Mouse (Mus musculus): ENCODE results near the gene Eps8l1. TPM values are rescaled to one million over a fixed set of nuclear protein-coding genes. Genes with fewer than 3 reads are reported as not detected.
A peak's percentile ranks its signal among the peaks of the same experiment; 100 is the strongest.

Gene Eps8l1
- polyA plus RNA-seq, 1 experiment from 2014 or later = 13.6 TPM

- Histone ChIP-seq H3K27me3 (ENCODE audit: insufficient read depth, low read length) (no peaks in the 10 kb centered on the region), H3K27ac (ENCODE audit: low read depth) (no peak overlapping the region), H3K9ac (no peak overlapping the region), H3K36me3 (ENCODE audit: insufficient read depth) (peaks cover 59% of the 10 kb centered on the region), H3K4me3 (ENCODE audit: low read depth, low read length) (no peak overlapping the region), H3K9me3 (ENCODE audit: low read depth, low read length) (no peaks in the 10 kb centered on the region), H3K4me1 (ENCODE audit: insufficient read depth) (peaks cover 5% of the 10 kb centered on the region; the same call in 1 of the 2 replicates), H3K4me2 (no peak overlapping the region)
- no peak for ATAC-seq (ENCODE audit: insufficient read depth)
- no peak for DNase-seq
- WGBS = 75% methylated on average over 1 of the region's 1 CpGs
- TF ChIP-seq CTCF (IDR thresholded peaks at IDR 0.05; ENCODE audit: low read depth) = no peak
Measured at GRCm38 (mm10) chr7:4493991-4494390, 33.5 kb downstream of the Eps8l1 start.

- Histone ChIP-seq H3K4me3 (ENCODE audit: low read depth, low read length) (no peak overlapping the region), H3K27ac (ENCODE audit: low read depth) (no peak overlapping the region), H3K9ac (no peak overlapping the region), H3K9me3 (ENCODE audit: low read depth, low read length) (no peaks in the 10 kb centered on the region), H3K27me3 (ENCODE audit: insufficient read depth, low read length) (no peaks in the 10 kb centered on the region), H3K4me2 (no peak overlapping the region), H3K4me1 (ENCODE audit: insufficient read depth) (peaks cover 12% of the 10 kb centered on the region), H3K36me3 (ENCODE audit: insufficient read depth) (peaks cover 49% of the 10 kb centered on the region)
- DNase-seq (no peak), ATAC-seq (ENCODE audit: insufficient read depth) (no peak)
- 91% methylated on average over 3 of the region's 3 CpGs for whole genome bisulfite sequencing
- TF ChIP-seq CTCF (IDR thresholded peaks at IDR 0.05; ENCODE audit: low read depth) = no peak
Measured at GRCm38 (mm10) chr7:4496468-4496867, 36.0 kb downstream of the Eps8l1 start.

- H3K27me3 ChIP-seq (ENCODE audit: insufficient read depth, low read length) = no peaks in the 10 kb centered on the region
- no peak overlapping the region for H3K9ac ChIP-seq
- no peak overlapping the region for H3K4me2 ChIP-seq
- no peak for ATAC-seq (ENCODE audit: insufficient read depth)
- no peaks in the 10 kb centered on the region for H3K9me3 ChIP-seq (ENCODE audit: low read depth, low read length)
- peaks cover 42% of the 10 kb centered on the region for H3K36me3 ChIP-seq (ENCODE audit: insufficient read depth)
- TF ChIP-seq CTCF (IDR thresholded peaks at IDR 0.05; ENCODE audit: low read depth) = no peak
- H3K27ac ChIP-seq (ENCODE audit: low read depth) = no peak overlapping the region
- H3K4me3 ChIP-seq (ENCODE audit: low read depth, low read length) = no peak overlapping the region
- WGBS = 86% methylated on average over 9 of the region's 9 CpGs
- no peak for DNase-seq
- peaks cover 12% of the 10 kb centered on the region for H3K4me1 ChIP-seq (ENCODE audit: insufficient read depth)
Measured at GRCm38 (mm10) chr7:4497271-4497903, 36.9 kb downstream of the Eps8l1 start.

GRCm38 (mm10) chr7:4498251-4498650, 37.8 kb downstream of the Eps8l1 start:
- peaks cover 12% of the 10 kb centered on the region for H3K4me1 ChIP-seq (ENCODE audit: insufficient read depth)
- TF ChIP-seq CTCF (IDR thresholded peaks at IDR 0.05; ENCODE audit: low read depth) = no peak
- H3K9me3 ChIP-seq (ENCODE audit: low read depth, low read length) = no peaks in the 10 kb centered on the region
- no peaks in the 10 kb centered on the region for H3K27me3 ChIP-seq (ENCODE audit: insufficient read depth, low read length)
- H3K4me3 ChIP-seq (ENCODE audit: low read depth, low read length) = 0 out of 2 replicates have a peak overlapping the region, but pooled peaks have one; percentile 1
- 16% methylated on average over 9 of the region's 9 CpGs for WGBS
- ATAC-seq (ENCODE audit: insufficient read depth) = no peak
- peaks cover 34% of the 10 kb centered on the region for H3K36me3 ChIP-seq (ENCODE audit: insufficient read depth)
- DNase-seq = peak; percentile 75
- H3K4me2 ChIP-seq = peak overlapping the region; percentile 80
- H3K27ac ChIP-seq (ENCODE audit: low read depth) = no peak overlapping the region
- no peak overlapping the region for H3K9ac ChIP-seq

- Histone ChIP-seq H3K27ac (ENCODE audit: low read depth) (no peak overlapping the region), H3K4me2 (peak overlapping the region; percentile 80; the same call in 1 of the 2 replicates), H3K9ac (peak overlapping the region; percentile 36; the same call in 1 of the 2 replicates), H3K27me3 (ENCODE audit: insufficient read depth, low read length) (no peaks in the 10 kb centered on the region), H3K4me3 (ENCODE audit: low read depth, low read length) (no peak overlapping the region), H3K9me3 (ENCODE audit: low read depth, low read length) (no peaks in the 10 kb centered on the region), H3K36me3 (ENCODE audit: insufficient read depth) (peaks cover 27% of the 10 kb centered on the region), H3K4me1 (ENCODE audit: insufficient read depth) (peaks cover 12% of the 10 kb centered on the region)
- 86% methylated on average over 4 of the region's 4 CpGs for WGBS
- no peak for ATAC-seq (ENCODE audit: insufficient read depth)
- DNase-seq = no peak
- TF ChIP-seq CTCF (IDR thresholded peaks at IDR 0.05; ENCODE audit: low read depth) = no peak
Measured at GRCm38 (mm10) chr7:4499034-4499433, 38.6 kb downstream of the Eps8l1 start.

- peaks cover 12% of the 10 kb centered on the region for H3K4me1 ChIP-seq (ENCODE audit: insufficient read depth)
- H3K36me3 ChIP-seq (ENCODE audit: insufficient read depth) = peaks cover 14% of the 10 kb centered on the region
- TF ChIP-seq CTCF (IDR thresholded peaks at IDR 0.05; ENCODE audit: low read depth) = no peak
- H3K9ac ChIP-seq = peak overlapping the region; percentile 92
- peak overlapping the region; percentile 87 for H3K4me3 ChIP-seq (ENCODE audit: low read depth, low read length)
- H3K27me3 ChIP-seq (ENCODE audit: insufficient read depth, low read length) = no peaks in the 10 kb centered on the region
- H3K9me3 ChIP-seq (ENCODE audit: low read depth, low read length) = no peaks in the 10 kb centered on the region
- ATAC-seq (ENCODE audit: insufficient read depth) = peak; percentile 37
- H3K27ac ChIP-seq (ENCODE audit: low read depth) = peak overlapping the region; percentile 91
- peak; percentile 40 for DNase-seq
- under 1% methylated on average over 52 of the region's 52 CpGs for WGBS
- H3K4me2 ChIP-seq = peak overlapping the region; percentile 80
Measured at GRCm38 (mm10) chr7:4500892-4501471, 40.5 kb downstream of the Eps8l1 start.

GRCm38 (mm10) chr7:4501558-4502397, 41.3 kb downstream of the Eps8l1 start, which contains the start of gene Ppp1r12c:
Ppp1r12c (minus strand) TSS chr7:4501680.
- H3K9me3 ChIP-seq (ENCODE audit: low read depth, low read length) = no peaks in the 10 kb centered on the region
- ATAC-seq (ENCODE audit: insufficient read depth) (peak; percentile 94), DNase-seq (peak; percentile 97)
- H3K4me2 ChIP-seq = peak within 1 kb of the TSS; percentile 80
- no peak for TF ChIP-seq CTCF (IDR thresholded peaks at IDR 0.05; ENCODE audit: low read depth)
- WGBS = under 1% methylated on average over 62 of the region's 62 CpGs
- H3K4me1 ChIP-seq (ENCODE audit: insufficient read depth) = peaks cover 12% of the 10 kb centered on the region
- H3K27ac ChIP-seq (ENCODE audit: low read depth) = peak within 1 kb of the TSS; percentile 91
- peak within 1 kb of the TSS; percentile 92 for H3K9ac ChIP-seq
- no peaks in the 10 kb centered on the region for H3K27me3 ChIP-seq (ENCODE audit: insufficient read depth, low read length)
- H3K36me3 ChIP-seq (ENCODE audit: insufficient read depth) = peaks cover 8% of the 10 kb centered on the region
- H3K4me3 ChIP-seq (ENCODE audit: low read depth, low read length) = peak within 1 kb of the TSS; percentile 87

Data from lung, embryonic 14.5 days (tissue).